Mouse (Mus musculus) stomach, postnatal 0 days (tissue): ENCODE measurements around the gene Mmp9.

Experiments used
- CTCF ChIP-seq: IDR thresholded peaks from 2 replicates; pipeline ENCODE4 v1.5.1; 2016; ENCODE audit warnings: antibody characterized with exemption, low read depth, mild to moderate bottlenecking, moderate library complexity
- EP300 ChIP-seq: optimal IDR thresholded peaks from 2 replicates; pipeline ENCODE3; 2016; ENCODE audit warnings: antibody characterized with exemption

- TF ChIP-seq CTCF (no peak), EP300 (no peak)
Observed at GRCm38 (mm10) chr2:164966381-164966780, 25.8 kb downstream of the Mmp9 start.
